Mouse (Mus musculus) spleen, embryonic (tissue): ENCODE measurements at regions not wholly inside any gene's neighbourhood (a gene's known extent, or its start where the extent isn't known, plus 50 kb on each side); places are given as distances from the start of the nearest gene placed in this dataset.

Experiments
- CTCF ChIA-PET: fragments of 350-600 bp; sonication (Branson Sonifier 250); formaldehyde crosslinking; loops from one replicate; lab custom pipeline; 2022; lab: Charles Lee

DNA sequence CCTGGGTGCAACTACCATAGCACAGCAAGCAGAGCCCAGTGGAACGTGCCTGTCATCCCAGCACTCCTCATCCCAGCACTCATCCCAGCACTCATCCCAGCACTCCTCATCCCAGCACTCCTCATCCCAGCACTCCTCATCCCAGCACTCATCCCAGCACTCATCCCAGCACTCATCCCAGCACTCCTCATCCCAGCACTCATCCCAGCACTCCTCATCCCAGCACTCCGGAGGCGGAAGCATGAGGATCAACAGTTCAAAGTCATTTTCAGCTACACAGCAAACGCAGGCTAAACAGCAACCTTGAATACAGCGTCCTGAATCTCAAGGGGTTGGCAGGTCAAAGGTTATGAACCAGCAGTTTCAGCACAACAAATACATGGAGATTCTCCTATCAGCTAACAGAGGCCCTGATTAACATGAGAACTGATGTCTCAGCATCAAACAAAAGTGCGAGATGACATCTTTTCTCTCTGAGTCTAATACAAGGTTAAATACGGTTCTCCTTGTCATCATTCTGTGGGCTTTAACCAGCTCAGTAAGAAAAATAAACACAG is 211.8 kb downstream of the Pdcd6ip start:
- CTCF ChIA-PET, result no interaction called here

DNA sequence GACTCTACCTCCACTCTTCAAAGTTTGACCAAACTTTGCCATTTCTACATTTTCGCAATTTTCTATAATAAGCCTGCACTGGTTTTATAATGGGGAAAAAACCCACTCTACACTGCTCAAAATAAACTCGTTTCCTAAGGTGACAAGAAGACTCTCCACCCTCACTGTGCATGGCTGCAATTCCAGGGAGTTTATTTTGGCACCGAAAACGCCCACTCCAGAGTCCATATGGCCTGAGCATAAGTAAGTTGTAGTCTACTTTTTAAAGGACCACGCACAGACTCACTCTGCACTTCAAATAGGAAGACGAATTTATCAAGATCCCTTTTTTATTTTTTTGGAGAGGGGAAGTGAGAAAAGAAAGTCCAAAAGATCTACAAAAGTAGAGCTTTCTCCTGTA is 219.4 kb downstream of the Pdcd6ip start:
- CTCF ChIA-PET, result no interaction called here

DNA sequence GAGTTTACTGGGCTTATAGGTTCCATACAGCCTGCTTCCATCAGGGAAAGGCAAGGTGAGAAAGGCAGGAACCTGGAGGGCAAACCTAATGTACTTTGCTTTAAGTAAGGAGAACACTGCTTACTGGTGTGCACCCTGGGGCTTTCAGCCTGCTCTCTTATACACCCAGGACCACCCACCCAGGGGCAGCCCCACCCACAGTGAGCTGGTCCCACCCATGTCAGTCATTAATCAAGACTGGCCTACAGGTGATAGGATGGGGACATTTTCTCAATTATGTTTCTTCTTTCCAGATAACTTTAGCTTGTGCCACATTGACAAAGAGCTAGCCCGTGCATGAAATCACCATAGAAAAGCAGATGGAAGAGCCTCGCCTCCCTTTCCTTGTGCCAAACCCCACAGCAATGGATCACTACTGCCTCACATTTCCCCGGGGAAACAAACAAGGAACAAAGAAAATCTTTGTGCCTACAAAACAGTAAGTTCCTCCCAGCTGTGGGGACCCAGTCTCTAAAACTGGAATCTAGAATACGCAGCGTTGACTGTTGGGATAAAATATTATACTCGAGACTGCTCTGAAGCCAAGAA is 221.5 kb downstream of the Pdcd6ip start:
- CTCF ChIA-PET, result no interaction called here

DNA sequence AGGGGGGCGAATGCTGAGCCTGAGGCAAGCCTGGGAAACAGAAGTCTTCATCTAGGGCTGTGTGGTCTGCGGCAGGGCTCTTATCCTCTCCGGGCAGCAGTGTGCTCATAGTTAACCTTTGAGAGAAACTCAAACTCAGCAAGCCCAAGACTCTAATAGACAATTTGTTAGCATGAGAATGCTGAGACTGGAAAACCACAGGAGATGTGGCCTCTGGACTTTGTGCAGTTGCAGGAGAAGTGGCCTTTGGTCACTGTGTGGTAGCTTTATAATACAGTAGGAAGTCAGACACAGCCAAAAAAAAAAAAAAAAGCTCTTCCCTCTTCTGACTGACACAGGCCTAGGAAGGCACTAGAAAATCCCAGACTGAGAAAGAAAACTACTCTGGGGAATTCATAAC is 228.2 kb downstream of the Pdcd6ip start:
- CTCF ChIA-PET, result no interaction called here

DNA sequence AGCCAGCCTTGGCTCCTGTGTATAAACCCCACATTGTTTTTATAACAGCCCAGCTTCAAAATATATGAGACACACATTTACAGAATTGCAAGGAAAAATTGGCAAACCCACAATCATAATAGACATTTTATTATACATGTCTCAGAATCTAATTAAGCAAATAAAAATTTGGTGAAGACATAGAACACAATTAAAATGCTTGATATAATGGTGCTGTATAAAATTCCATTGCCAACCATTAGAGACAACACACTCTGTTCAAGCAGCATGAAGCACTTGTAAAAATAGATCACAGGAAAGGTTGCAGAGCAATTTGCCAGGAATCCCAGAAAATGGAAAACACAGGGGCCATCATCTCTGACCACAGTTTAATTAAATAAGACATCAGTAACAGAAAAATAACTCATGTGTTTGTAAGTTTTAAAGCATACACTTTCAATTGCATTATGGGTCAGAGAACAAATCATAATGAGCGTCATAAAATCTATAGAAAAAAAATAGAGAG is 229.2 kb downstream of the Pdcd6ip start:
- CTCF ChIA-PET, result no interaction called here

DNA sequence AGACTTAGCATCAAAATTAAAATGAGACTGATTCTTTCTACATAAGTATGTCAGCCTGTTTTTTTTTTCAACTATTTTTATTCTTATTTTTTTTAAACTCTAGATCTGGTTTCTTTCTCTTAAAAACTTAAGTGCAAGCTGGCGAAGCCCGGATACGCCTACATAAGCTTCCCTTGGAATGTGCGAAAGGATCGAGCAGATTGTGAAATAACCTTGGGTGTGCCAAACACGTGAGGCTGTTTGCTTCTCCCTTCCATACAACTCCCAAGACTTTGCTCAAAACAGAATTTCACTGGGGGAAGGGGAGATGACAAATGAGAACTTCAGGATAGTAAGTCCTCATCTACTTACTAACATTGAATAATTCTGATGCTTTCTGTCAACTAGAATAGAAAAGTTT is 236.3 kb downstream of the Pdcd6ip start:
- CTCF ChIA-PET, result no interaction called here

DNA sequence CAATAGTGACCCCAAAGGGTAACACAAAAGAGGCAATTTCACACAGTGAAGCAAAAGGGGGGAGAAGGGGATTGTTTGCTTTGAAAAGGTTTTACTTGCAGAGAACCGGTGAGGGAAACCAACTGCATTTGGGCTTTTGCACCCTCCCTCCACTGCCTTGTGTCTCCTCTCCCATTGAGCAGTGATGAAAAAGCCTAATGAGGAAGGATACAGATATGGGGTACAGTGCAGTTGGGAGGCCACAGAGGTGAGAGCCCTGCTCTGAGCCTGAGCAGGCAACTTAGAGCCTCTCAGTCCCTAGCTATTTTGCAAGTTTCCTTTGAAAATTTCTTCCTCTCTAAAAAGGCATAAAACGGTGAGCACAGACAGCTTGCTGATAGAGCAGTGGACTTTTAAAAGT is 245.2 kb downstream of the Pdcd6ip start:
- CTCF ChIA-PET, result no interaction called here

DNA sequence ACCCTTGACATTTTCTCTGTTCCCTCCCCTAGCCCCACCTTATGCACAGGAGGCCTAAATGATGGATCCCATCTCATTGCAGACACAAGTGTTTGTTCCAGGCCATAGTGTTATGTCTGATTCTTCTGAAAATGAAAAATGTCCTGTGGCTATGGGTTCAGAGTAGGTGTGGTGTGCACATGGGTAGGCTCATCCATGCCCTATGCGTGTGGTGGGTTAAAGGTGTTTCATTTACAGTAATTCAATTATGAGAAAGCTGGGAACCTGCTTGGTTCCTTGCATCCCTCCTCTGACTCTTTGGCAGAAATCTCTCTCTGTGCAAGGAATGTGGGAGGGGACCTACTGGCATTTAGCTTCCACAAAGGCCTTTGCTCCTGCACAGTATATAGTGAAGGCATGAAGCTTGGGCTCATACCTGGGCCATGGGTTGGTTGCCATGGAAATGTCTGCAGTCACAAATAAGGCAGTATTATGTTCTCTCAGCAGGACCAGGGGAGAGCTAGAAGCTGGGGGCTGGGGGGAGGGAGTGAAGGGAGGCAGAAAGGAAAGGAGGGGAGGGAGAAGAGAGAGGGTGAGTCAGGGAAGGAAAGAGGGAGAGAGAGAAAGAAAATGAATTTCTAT is 245.7 kb downstream of the Pdcd6ip start:
- CTCF ChIA-PET, result no interaction called here

DNA sequence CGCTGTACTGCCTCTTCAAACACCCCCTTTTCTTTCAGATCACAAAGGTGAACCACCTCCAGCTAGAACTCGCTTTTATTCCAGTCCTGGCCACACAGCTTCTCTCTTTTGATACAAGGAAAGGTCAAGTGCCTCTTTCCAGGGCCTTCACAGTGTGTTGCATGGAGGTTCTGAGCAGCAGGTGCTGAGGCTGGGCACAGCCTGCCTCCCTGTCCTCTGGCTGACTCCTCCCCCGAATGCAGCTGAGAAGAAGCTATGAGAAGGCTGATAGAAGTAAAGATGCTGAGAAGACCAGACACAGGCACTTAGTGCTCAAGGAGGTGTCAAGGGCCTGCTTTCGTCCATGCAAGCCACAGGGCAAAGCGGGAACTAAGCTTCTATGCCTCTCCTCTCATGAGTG is 248.2 kb downstream of the Pdcd6ip start:
- CTCF ChIA-PET, result no interaction called here

DNA sequence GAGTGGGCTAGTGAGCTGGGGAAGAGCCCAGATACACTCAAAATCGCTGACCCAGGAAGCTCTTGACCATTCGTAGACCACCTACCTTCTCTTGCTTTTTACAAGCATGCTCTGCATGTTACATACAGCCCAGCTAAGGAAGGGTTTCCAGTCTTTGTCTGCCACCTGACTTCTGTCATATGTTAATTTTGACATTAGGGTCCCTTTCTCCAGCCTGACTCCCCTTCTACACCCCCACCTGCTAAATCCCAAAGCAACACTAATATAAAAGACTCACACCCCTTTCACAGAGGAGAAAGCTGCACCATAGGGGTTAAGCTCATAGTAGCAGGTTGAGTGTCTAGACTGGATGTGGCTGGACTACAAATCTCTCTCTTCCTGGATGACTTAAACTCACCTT is 248.8 kb downstream of the Pdcd6ip start:
- CTCF ChIA-PET, result no interaction called here

DNA sequence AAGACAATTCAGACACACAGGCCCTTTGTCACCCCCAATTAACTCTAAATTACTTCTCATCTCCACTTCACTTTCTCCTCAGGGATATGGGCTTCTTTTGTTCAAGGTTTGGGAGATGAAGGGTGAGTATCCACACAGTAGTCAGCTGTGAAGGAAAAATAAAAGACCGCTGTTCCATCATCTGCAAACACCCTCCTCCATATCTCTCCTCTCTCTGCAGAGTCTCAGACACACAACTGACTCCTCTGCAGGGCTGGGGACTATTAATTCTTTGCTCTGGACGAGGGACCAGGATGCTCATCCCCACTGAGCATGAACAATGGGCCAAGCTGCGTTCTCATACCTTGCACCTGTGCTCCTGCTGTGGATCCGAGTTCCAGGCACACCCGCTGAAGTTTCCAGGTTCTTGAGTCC is 249.3 kb downstream of the Pdcd6ip start:
- CTCF ChIA-PET, result no interaction called here

DNA sequence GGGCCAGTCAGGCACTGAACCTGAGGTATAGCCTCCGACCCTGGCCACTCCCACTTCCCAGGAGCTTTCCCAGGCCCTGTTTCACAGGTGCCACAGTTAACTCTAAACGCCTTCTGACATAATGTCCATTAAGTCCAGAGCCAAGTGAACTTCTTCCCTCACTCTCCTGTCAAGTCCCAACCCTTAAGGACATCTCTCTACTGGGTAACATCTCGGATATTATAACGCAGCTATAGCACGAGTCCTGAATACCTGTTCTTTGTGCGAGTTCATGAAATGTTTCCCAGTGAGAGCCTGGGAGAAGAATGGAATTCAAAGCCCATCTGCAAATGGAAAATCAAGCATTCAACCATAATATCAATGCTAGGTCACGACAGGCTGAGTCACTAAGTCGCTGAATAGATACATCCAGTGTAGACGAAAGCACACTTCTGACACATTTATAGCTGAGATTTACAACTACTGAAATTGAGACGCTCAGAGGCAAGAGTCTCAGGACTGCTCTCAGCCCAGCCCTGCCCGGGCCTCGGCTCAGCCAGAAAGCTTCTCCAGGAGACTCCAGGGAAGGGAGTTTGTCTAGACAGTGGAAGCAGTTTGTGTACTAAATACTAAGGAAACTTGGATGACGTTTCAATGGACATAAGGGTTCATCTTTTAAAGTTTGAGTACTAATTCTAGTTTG is 250.7 kb downstream of the Pdcd6ip start:
- CTCF ChIA-PET, result no interaction called here

DNA sequence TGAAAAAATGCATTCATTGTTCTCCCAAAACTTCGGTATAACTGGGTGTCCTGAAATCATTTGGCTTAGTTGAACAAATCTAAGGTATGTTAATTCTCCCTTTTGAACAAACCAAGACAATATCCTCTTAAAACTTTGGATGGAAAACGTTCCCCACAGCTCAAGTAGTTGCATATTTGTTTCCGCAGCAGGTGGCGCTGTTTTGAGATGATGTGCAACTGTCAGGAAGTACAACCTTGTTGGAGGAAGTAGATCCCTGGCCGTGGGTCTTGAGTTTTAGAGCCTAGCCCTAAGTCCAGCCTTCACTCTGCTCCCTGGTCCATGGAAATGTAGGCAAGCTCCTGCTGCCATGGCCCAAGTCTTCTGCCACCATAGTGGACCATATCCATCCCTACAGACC is 252.5 kb downstream of the Pdcd6ip start:
- CTCF ChIA-PET, result no interaction called here

DNA sequence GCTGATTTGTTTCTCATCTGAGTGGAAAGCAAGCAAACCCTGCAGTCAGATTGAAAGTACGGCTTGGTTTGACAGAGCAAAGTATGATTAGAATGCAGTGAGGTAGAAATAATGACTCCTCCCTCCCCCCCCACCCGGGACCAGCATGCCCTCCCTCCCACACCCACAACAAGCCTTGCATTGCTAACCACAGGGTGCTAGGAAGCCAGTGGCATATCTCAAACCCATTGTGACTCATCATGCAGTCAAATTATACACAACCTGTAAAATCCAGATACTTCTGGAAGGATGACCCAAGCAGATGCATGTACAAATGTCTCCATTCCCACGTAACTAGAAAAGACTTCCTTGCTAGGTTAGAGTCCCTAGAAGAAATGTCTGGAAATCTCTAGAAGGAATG is 254.8 kb downstream of the Pdcd6ip start:
- CTCF ChIA-PET, result no interaction called here

DNA sequence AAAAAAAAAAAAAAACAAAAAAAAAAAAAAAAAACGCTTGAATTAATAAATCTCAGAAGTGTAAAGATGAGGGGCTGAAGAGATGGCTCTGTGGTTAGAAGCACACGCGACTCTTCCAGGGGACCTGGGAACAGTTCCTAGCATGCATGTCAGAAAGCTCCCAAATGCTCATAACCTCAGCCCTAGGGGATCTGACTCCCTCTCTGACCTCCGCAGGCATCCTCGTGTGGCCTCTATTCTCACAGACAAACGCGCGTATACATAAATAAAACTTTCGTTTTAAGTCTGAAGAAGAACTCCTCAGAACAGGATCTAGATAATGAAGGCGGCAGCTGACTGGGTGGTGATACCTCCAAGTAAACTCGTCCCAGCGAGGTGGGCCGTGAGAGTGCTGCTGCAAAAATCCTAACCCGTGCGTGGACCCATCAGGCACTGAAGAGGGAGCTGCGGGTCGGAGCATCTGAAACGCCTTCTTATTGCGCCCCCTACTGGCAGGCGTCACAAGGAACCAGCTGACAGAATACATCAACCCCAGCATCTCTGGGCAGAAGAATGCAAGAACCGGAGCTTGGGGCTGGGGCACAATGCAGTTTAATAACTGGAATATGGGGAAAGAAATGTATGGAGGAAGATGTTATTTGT is 266.2 kb downstream of the Pdcd6ip start:
- CTCF ChIA-PET, result interaction anchor here (0.6 kb wide), 1 partner anchor 21 kb away, joined by 3 read pairs; no protein-coding TSS in a partner anchor

DNA sequence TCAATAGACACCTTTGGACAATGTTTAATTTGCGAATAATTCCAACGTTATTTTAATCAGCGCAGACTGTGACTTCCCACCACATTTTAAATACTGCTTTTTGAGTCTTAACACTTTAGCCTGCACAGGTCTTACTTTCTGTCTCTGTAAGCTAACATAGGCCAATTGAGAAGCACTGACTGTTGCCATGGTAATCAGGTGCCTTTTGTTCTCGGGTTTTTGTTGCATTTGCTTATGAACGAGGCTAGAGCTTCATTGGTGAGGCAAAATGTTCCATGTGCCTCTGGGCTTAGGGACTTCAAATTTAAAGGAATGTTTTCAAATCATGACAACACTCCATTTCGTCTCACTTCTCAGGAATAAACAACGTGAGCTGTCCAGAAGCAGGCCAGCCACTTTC is 269.7 kb downstream of the Pdcd6ip start:
- CTCF ChIA-PET, result no interaction called here

DNA sequence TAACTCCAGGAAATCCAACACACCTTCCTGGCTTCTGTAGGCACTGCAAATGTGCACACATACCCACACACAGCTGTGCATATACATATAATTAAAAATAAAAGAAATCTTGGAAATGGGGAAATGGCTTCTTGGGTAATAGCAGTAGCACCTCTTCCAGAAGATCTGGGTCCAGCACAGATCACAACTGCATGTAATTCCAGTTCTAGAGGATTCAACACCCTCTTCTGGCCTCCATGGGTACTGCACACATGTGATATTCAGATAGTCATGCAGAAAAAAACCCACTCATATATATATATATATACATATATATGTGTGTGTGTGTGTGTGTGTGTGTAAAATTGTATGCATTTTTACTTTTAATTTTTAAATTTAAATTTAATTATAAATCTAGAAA is 272.1 kb downstream of the Pdcd6ip start:
- CTCF ChIA-PET, result no interaction called here

DNA sequence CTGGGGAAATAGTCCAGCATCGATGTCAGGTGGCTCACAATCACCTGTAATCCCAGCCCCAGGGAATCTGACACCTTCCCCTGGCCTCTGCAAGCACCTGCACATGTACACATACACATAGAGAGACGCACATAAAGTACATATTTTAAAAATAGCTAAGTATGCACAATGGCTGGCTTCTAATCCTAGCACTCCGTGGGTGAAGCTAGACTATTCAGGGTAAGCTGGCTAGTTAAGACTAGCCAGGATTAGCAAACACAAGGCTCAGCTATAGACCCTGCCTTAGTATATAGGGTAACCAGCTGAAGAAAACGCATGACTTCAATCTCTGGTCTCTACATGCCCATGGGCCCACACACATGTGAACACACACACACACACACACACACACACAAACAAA is 274.6 kb downstream of the Pdcd6ip start:
- CTCF ChIA-PET, result no interaction called here

DNA sequence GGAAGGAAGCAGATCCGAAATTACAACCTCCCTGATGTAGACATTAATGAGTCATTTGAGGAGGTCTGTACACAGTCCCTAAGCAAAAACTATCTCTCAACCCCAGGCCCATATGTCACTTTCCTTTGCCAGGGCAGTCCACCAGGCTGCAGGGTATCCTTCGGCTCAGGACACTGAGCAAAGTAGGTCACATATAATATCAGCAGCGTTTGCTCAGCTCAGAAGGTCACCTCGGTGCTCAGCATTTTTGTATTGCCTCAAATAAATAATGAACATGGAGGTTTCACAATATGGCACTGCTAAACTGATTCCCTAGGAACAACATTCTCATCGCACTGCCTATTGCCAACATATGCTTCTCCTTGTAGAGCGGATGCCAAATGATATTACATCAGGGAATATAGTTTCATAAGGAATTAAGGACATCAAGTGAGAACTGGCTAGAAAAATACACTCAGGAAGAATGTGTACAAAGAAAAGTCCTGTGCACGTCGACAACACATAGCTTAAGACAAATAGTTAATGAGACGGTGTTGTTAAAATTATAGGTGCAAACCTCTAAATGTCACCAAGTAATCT is 275.4 kb downstream of the Pdcd6ip start:
- CTCF ChIA-PET, result no interaction called here

DNA sequence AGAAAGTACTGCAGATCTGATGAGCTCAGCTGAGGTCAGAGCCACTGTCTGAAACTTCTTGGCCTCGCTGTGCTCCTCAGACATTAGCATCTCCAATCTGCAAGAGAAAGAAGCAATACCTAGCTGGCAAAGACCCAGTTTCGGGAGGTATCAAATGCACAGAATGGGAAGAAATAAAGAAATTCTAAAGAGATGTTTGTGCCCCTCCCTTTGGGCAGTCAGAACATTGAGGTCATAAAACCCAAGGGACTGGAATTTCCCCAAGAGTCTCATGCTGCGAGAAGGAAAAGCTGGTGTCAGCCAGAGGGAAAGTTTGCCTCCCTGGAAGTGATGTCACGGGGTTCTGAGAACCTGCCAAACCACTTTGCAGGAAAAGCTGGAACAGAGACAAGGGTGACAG is 277.6 kb downstream of the Pdcd6ip start:
- CTCF ChIA-PET, result no interaction called here

DNA sequence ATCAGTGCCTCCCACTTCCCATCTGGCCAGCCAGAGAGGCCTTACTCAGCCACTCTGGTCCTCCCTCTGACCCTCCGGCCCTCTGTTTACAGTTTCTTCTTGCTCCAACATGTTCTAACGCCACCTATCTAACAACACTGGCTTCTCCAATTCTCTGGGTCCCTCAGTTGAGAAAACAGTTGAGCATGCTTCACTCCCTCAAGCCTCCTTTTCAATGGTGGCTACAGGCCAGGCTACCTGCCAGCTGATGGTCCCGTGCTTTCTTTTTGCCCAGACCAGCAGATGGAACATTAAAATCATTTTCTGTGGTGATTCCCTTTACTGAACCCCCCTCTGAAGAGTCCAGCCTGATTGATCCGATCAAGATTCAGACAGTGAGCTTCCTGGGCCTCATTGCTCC is 280.8 kb downstream of the Pdcd6ip start:
- CTCF ChIA-PET, result no interaction called here

DNA sequence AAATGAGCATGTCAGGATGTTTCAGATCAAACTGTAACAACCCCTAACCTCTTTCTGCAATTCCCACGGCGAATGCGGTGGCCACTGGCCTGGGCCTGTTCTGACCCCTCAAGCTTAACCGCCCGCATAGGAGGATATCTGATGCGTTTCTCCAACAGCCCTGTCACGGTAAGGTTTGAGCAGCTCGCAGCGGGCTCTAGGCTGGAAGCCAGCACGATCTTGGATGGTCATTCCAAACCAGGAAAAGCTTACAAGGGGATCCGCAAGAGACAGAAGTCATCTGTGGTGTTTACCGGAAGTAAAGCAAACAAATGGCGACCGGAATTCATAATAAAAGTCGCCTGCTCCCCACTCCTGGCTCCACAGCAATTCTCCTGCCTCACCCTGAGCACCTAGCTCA is 281.7 kb downstream of the Pdcd6ip start:
- CTCF ChIA-PET, result no interaction called here
